Mouse (Mus musculus) embryonic fibroblast, embryonic 13.5 days (primary cell): Measurements from ENCODE around the gene Cdc37.

Experiments
- CTCF ChIP-seq: IDR thresholded peaks from 2 replicates; pipeline ENCODE4 v1.5.1; 2011; ENCODE audit warnings: mild to moderate bottlenecking, control low read depth, low read length, moderate library complexity, borderline replicate concordance; ENCODE audit not compliant: insufficient read depth
- POLR2A ChIP-seq: IDR thresholded peaks from 2 replicates; pipeline ENCODE4 v1.6.1; 2011; ENCODE audit warnings: low read depth, mild to moderate bottlenecking, control low read depth, low read length, moderate library complexity

DNA sequence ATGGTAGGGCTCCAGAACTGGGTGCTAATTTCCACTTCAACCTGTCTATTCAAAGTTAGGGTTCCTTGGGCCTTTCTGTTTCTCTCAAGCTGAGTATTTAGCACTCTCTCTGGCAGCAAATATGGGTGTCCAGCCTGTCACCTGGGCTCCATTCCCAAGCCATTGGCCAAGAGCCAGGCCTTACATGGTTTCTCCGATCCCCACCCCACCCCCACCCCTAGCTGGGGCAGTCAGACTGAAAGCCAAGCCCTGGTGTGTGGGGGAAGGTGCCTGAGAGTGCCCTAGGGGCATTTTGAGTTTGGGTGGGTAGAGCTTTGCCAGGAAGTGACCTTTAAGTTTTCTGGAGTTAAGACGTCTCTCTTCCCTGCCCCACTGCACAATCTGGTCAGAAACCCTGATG lies 35.0 kb upstream of the Cdc37 start:
- no peak for TF ChIP-seq CTCF
- TF ChIP-seq POLR2A = no peak
